ENCODE assay signal across 40 mouse cellular contexts in the genomic region with DNA sequence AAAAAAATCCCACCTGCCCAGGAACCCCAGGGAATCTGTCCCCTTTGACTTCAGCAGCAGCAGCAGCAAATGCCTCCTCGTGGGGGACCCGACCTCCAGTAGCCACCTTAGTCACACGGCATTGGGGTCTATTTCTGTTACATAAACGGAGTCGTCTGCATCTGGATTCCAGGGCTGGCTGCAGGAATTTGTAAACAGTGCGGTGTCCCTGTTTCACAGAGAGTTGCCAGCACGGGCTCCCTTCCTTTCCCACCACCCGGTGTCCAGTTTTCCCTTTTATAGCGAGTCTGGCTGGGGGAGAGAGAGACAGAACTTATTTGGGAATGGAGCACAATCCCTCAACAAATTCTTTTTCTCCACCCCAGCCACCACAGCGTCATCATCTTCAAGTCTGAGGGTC. TPM values are rescaled to one million over a fixed set of nuclear protein-coding genes. Genes with fewer than 3 reads are reported as not detected.
"Had no signal": no experiment of that assay in that cellular context is flagged by ENCODE, and none has a peak within 500 bp of the region (broad histone marks: within the 10 kb centered on the region; RNA-seq: fewer than 3 reads in every experiment).

No protein-coding gene starts in this region.

- H3K4me1 ChIP-seq: embryonic facial prominence, embryonic 12.5 days; forebrain, embryonic 13.5 days; forebrain, embryonic 15.5 days had no signal

- ATAC-seq: forebrain, embryonic 13.5 days; forebrain, embryonic 14.5 days; forebrain, embryonic 15.5 days; forebrain, embryonic 16.5 days; forebrain, postnatal 0 days had no signal

- H3K4me3 ChIP-seq: embryonic facial prominence, embryonic 10.5 days; embryonic facial prominence, embryonic 12.5 days; embryonic facial prominence, embryonic 13.5 days; embryonic facial prominence, embryonic 15.5 days; erythroblast, embryonic 14.5 days; forebrain, embryonic 10.5 days; forebrain, embryonic 12.5 days; forebrain, embryonic 13.5 days; forebrain, embryonic 15.5 days; heart, adult 2 months had no signal

- H3K9me3 ChIP-seq: embryonic facial prominence, embryonic 10.5 days; embryonic facial prominence, embryonic 12.5 days; embryonic facial prominence, embryonic 13.5 days; embryonic facial prominence, embryonic 15.5 days; forebrain, embryonic 10.5 days; forebrain, embryonic 12.5 days; forebrain, embryonic 13.5 days; forebrain, embryonic 15.5 days had no signal

- H3K27me3 ChIP-seq: embryonic facial prominence, embryonic 13.5 days; embryonic facial prominence, embryonic 15.5 days; forebrain, embryonic 12.5 days; forebrain, embryonic 13.5 days; forebrain, embryonic 15.5 days had no signal

- H3K9ac ChIP-seq: embryonic facial prominence, embryonic 12.5 days; embryonic facial prominence, embryonic 13.5 days; embryonic facial prominence, embryonic 15.5 days; forebrain, embryonic 12.5 days; forebrain, embryonic 13.5 days; forebrain, embryonic 15.5 days; forebrain, postnatal 0 days had no signal

- H3K27ac ChIP-seq: embryonic facial prominence, embryonic 10.5 days; embryonic facial prominence, embryonic 12.5 days; embryonic facial prominence, embryonic 13.5 days; embryonic facial prominence, embryonic 15.5 days; forebrain, embryonic 10.5 days; forebrain, embryonic 12.5 days; forebrain, embryonic 13.5 days; forebrain, embryonic 15.5 days; heart, adult 2 months had no signal

- H3K36me3 ChIP-seq: embryonic facial prominence, embryonic 10.5 days; embryonic facial prominence, embryonic 12.5 days; embryonic facial prominence, embryonic 13.5 days; embryonic facial prominence, embryonic 15.5 days; forebrain, embryonic 10.5 days; forebrain, embryonic 12.5 days; forebrain, embryonic 15.5 days had no signal

- DNase-seq: cerebellum, adult 18-20 months; cerebellum, adult 2 months; cerebellum, adult 8-10 months; cerebellum, adult 9-10 months; cerebellum, adult 9-11 months; cerebellum, postnatal 10 days; cerebellum, postnatal 14 days; cerebellum, postnatal 25 days; cerebellum, postnatal 36 days; embryo, embryonic 11 days; forebrain, postnatal 0 days; gastrocnemius, postnatal 10 days; gastrocnemius, postnatal 14 days; heart, adult 11 months; heart, adult 18-20 months; heart, adult 2 months had no signal

- H3K4me2 ChIP-seq: embryonic facial prominence, embryonic 12.5 days; embryonic facial prominence, embryonic 13.5 days; embryonic facial prominence, embryonic 15.5 days; forebrain, embryonic 12.5 days; forebrain, embryonic 13.5 days; forebrain, embryonic 15.5 days had no signal

RNA-seq across cellular contexts. Expression of gene Kcne2, which starts 7.1 kb away (rescaled TPM):
- total RNA-seq: common myeloid progenitor, adult 5-6 weeks; gastrocnemius, adult 18-20 months; gastrocnemius, adult 8-10 months; gastrocnemius, postnatal 10 days; gastrocnemius, postnatal 14 days; gastrocnemius, postnatal 25 days; gastrocnemius, postnatal 4 days; granulocyte monocyte progenitor cell, adult 5-6 weeks; heart, adult 18-20 months; heart, adult 2 months; heart, adult 8-10 months had no signal
- polyA plus RNA-seq: embryonic facial prominence, embryonic 11.5 days; erythroblast, embryonic 14.5 days; gonadal fat pad, adult 2 months; heart, adult 2 months had no signal

RNA-seq across cellular contexts. Expression of gene Fam243, which starts 36.2 kb away (rescaled TPM):
- total RNA-seq: common myeloid progenitor, adult 5-6 weeks; forebrain, postnatal 0 days; gastrocnemius, adult 18-20 months; gastrocnemius, adult 8-10 months; gastrocnemius, postnatal 10 days; gastrocnemius, postnatal 14 days; gastrocnemius, postnatal 25 days; gastrocnemius, postnatal 4 days; granulocyte monocyte progenitor cell, adult 5-6 weeks had no signal
- polyA plus RNA-seq: cerebellum, adult 2 months; cortical plate, adult 2 months; embryonic facial prominence, embryonic 10.5 days; embryonic facial prominence, embryonic 12.5 days; embryonic facial prominence, embryonic 13.5 days; embryonic facial prominence, embryonic 14.5 days; embryonic facial prominence, embryonic 15.5 days; erythroblast, embryonic 14.5 days; forebrain, embryonic 10.5 days; forebrain, embryonic 11.5 days; forebrain, embryonic 12.5 days; forebrain, embryonic 13.5 days; forebrain, postnatal 0 days; frontal cortex, adult 2 months had no signal
